Mouse (Mus musculus) CD4-positive helper T cell, adult 2 months (primary cell): ENCODE results near the gene Rab8b.
"Not testable (repeated sequence)": the region's sequence is repeated elsewhere in the genome, so short reads cannot be mapped to it uniquely, and the experiment has no call there.

Experiments
- DNase-seq: peaks from one replicate; pipeline ENCODE4 v3.0.0-alpha.2; 2012; ENCODE audit warnings: low read depth, missing footprints, low spot score

Gene Rab8b

DNA sequence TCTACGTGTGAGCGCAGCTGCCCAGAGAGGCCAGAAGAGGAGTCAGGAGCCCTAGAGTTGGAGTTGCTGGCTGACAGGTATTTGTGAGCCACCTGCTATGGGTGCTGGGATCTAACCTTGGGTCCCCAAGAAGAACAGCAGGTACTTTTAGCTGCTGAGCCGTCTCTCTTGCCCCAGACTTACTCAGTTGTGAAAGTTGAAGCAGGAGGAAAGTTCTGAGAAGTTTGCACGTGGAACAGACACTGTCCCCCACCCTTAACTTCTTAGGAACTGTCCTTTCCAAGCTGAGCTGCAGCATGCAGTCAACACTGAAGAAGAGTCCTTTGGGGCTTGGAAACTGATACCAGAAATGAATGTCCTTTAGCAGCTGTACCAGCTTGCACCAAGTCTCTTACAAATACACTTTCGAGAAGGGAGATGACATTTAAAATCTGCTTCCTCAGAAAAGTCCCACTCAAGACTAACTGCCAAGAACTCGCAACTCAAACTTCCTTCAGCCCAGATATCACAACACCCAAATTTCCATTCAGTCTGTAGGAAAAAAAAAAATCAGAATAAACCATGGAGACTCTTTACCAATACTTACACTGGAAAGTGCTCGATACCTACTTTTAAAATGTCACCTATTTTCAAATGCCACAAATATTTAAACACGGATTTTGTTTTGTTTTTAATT lies 2.1 kb downstream of the Rab8b start:
- DNase-seq, result peak; percentile 32

DNA sequence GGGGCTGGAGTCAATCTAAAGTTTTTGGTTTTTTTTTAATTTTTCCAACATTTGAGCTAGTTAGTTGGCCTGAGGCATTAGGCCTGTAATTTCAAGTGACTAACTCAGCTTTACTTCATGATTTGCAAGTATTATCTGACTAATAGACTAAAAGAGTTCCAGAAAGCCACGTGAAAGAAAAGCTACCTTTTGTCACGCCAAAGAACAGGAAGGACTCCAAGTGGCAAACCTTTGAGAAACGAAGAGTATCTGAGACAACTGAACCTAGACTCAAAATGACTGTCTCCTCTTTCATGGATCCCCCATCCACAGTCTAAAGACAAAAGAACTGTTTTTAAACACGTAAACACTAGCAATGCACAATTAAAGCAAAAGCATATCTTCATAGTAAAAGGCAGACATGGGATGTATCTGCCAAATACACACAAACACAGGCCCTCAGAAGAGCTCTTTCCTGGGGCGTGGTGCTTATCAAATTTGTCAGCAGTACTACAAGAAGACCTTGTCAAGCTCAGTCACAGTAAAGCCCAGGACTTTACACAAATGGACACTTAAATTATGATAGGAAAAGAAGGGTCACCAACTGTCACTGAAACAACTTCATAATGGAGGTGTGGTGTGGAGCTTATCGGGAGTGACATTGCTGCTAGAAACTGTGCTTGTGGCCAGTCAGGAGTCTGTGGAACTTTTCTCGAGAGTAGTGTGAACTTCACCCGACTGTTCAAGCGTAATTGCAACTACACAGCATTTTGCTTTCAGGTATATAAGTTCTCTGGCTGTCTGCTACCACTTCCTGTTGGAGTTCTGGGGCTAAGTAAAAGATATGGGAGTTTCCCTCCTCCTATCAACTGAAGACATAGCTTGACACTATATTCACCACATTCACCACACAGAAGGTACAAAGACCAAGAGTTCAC lies 3.4 kb downstream of the Rab8b start:
- DNase-seq, result peak; percentile 87

DNA sequence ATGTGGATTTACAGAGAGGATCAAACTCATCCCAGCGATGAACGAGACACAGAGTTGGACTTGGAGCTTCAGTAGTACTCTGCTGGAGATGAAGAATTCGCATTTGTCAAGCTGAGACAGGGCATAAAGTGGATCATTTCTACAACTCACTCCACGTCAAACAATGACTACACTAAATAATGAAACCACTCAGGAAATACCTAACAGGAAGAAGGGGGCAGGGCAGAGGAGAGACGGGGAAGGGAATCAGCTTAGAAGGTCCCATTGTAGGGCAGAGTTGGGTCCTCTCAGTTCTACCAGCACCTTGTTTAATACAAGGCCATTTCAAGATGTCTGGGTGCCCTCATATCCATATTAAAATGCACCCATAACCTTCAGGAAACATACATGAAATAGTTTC lies 4.1 kb downstream of the Rab8b start:
- DNase-seq, result peak; percentile 73

DNA sequence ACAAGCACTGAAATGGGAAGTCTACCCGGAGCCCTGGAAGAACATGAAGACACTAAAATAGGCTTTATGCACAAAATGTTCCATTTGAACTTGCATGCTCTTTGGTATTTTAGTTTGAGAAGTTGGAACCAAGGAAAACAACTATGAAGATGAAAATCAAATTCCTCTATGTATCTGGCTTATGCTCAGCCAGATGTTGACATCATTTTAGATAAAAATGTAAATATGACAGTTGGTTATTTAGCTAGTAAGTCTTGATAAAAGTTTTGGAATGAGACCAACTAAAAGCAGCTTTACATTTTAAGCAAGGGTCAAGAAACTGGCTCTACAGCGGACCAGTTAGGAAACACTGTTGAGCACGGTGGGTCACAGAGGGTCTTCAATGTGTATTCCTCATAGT lies 4.9 kb downstream of the Rab8b start:
- no peak for DNase-seq

DNA sequence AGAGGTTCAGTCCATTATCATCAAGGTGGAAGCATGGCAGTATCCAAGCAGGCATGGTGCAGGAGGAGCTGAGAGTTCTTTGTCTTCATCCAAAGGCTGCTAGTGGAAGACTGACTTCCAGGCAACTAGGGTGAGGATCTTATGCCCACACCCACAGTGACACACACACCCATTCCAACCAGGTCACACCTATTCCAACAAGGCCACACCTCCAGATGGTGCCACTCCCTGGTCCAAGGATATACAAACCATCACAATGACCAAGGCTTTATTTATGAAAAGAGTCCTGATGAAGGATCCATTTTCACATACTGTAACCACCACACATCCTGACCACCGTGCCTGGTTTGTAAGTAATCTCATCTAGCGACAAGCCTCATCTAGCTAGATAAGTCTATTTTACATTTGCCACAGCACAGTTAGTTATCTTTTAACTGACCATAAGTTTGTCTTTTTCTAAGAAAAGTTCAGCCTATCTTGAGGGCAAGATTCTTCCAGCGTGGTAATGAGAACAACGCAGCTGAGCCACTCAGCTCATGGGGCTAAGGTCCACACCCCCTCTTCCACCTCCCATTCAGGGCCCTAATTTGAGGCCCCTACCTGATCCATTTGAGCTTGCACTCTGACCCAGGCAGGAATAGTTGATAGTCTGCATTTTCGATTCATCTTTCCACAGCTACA lies 6.1 kb downstream of the Rab8b start:
- DNase-seq, result peak; percentile 16

- no peak for DNase-seq
Observed at GRCm38 (mm10) chr9:66912304-66912703, 7.2 kb downstream of the Rab8b start.

DNA sequence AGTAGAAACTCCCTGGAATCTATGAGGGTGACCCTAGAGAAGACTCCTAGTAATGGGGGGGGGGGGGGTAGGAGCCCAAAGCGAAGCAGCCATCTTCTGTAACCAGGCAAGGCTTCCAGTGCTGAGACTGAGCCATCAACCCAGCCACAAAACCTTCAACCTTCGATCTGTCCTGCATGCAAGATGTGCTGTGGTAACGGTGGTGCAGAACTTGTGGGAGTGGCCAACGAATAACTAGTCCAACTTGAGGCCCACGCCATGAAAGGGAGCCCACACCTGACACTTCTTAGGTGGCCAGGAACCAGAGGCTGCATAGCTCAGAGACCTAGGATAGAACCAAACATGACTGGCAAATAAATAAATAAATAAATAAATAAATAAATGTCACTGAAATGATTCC lies 8.8 kb downstream of the Rab8b start:
- DNase-seq, result peak; percentile 64

DNA sequence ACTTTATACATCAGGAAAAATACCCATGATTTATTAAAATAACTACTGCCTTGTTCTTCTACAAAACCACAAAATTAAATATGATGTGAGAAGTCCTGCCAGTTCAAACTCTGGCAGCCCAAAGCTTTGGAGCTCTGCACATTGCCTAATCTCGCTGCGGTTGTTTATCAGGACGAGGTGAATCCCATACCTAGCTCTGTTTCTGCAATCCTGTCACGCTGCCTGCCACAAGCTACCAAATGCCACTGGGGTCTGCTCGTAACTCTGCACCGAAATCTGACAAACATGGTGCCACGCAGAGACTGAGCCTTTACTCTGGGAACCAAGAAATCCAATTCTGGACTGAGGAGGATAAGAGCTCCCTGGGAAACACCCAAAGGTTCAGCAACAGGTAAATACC lies 9.6 kb downstream of the Rab8b start:
- no peak for DNase-seq

DNA sequence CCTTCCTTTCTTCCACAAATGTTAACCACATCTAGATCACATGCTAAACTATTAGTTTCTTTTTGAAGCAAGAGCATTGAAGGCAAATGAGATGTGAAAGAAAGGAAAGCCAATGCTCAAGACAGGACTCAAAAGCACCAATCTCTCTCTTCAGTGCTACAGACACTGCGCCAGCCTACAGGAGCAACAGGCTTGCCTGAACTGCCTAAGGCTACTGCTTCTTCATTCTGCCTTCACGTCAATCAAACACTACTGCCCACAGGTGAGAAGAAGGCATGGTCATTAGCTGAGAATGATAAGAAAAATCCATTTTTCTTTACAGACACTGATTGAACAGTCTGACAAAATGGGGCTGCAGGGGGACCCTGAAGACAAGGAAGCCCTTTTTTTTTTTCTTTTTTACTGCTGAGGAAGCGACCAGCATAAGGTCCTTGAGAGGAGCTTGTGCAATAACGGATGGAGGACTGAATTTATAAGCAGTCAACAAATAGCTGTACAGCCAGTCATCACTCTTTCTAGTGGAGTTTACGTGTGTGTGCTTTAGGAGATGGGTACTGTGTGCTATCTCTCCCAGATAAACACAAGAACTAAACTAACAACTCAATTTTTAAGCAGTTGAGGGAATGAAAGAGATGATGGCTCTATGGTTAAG lies 11.6 kb downstream of the Rab8b start:
- DNase-seq, result no peak

DNA sequence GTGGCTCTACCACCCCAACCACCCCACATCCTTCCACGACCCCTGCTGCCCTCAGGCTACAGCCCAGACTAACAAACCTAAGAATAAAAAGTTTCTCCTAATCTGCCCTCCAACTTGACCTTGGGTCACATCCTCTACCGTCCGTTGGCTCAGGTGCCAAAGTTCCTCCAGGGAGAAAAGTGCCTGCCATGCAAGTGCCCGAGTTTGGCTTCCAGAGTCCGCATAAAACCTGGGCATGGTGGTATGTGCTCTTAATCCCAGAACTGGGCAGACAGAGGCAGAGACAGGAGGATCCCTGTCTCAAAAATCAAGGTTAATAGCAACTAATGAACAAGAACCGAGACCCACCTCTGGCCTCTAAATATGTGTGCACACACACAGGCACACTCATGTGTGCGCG lies 12.4 kb downstream of the Rab8b start:
- no peak for DNase-seq

GRCm38 (mm10) chr9:66905990-66906389 lies 13.5 kb downstream of the Rab8b start:
- DNase-seq, result no peak

DNA sequence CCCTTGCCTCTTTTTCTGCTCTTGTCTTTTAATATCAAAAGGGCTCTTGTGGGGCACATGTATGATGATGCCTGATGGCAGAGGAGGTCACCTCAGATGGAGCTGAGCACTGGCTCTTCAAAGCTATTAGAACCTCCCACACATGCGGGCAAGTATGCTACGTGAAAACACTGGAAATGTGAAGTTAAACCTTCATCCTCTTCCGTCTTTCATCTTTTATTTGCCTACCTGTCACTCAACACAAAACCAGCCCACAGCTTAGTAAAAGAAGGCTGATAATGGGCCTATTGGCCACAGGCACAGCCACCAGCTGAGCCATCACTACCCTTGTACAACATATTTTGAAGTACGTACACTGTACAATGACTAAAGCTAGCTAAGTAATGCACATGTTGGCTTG lies 20.0 kb downstream of the Rab8b start:
- DNase-seq, result peak; percentile 69

- no peak for DNase-seq
Observed at GRCm38 (mm10) chr9:66899072-66899471, 20.4 kb downstream of the Rab8b start.

- DNase-seq, result peak; percentile 85
Observed at GRCm38 (mm10) chr9:66897851-66898250, 21.6 kb downstream of the Rab8b start.

GRCm38 (mm10) chr9:66896951-66897350 lies 22.5 kb downstream of the Rab8b start:
- no peak for DNase-seq

- peak; percentile 77 for DNase-seq
Observed at GRCm38 (mm10) chr9:66895995-66896394, 23.5 kb downstream of the Rab8b start.

GRCm38 (mm10) chr9:66895035-66895779 lies 24.3 kb downstream of the Rab8b start:
- DNase-seq, result peak; percentile 33

DNA sequence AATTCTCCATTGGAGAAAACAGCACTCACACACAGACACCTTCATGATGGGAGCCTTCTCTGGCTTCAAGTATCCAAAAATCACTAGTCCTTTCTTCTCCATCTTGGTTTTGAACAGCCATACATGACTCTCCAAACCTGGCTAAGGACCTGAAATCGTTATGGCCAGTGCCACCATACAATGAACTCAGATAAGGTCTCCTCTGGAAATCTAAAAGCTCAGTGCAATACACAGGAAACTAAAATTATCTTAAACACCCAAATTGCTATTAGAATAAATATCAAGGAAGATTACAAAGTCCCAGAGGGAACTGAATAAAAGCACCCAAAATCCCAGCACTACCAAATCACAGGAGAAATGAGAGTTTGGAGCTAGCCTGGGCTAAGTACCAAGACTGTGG lies 25.1 kb downstream of the Rab8b start:
- no peak for DNase-seq

DNA sequence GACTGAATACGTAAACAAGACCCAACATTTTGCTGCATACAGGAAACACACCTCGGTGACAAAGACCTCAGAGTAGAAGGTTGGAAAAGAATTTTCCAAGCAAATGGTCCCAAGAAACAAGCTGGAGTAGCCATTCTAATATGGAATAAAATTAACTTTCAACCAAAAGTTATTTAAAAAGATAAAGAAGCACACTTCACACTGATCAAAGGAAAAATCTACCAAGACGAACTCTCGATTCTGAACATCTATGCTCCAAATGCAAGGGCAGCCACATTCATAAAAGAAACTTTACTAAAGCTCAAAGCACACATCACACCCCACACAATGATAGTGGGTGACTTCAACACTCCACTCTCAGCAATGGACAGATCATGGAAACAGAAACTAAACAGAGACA lies 27.0 kb downstream of the Rab8b start:
- not testable (repeated sequence) for DNase-seq

DNA sequence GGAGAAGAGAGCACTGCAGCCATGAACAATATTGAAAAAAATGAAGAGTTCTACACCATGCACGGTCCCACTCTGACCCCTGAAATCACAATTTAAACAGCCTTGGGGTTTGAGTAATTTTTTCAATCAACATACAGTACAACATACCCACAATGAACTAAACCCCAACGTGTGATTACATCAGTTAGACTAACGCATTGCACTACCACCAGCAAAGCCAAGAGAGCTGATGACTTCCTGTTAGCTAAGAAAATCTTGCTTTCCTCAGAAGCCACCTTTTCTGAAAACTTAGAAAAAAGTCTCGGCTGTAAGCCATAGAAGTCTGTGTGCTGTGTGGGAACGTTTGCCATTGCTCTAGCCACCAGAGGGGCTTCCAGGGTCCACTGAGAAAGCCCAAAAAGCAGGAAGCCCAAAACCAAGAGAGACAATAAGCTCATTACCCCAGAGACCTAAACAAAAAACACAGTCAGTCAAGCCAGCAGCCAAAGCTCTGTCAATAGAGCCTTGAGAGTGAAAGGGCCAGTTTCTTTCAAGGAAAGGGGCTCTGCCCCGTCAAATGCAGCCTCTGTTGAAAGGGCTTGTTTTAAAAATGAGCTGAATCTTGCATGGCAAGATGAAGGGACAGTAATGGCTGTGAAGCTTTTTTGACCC lies 31.4 kb downstream of the Rab8b start:
- DNase-seq, result peak; percentile 72
